Mouse (Mus musculus) G1E-ER4 (cell line): ENCODE data around the gene Tm4sf19. TPM values are rescaled to one million over a fixed set of nuclear protein-coding genes. Genes with fewer than 3 reads are reported as not detected.

Experiments used
- GATA1 ChIP-seq: IDR thresholded peaks from one replicate; pipeline ENCODE4 v1.8.0; 2012; ENCODE audit warnings: low read length, inconsistent platforms
- polyA plus RNA-seq: library from polyadenylated mRNA; stranded (reverse); fragments of >175 nt; gene quantifications from 2 replicates; pipeline ENCODE4 v1.2.3, GENCODE M21; 2012

The Tm4sf19 gene
- not detected in 2 replicates for polyA plus RNA-seq

GRCm38 (mm10) chr16:32400267-32400666 lies at the start of gene Tm4sf19:
Gene Tm4sf19 (plus strand): TSS chr16:32400506.
- TF ChIP-seq GATA1: no peak

DNA sequence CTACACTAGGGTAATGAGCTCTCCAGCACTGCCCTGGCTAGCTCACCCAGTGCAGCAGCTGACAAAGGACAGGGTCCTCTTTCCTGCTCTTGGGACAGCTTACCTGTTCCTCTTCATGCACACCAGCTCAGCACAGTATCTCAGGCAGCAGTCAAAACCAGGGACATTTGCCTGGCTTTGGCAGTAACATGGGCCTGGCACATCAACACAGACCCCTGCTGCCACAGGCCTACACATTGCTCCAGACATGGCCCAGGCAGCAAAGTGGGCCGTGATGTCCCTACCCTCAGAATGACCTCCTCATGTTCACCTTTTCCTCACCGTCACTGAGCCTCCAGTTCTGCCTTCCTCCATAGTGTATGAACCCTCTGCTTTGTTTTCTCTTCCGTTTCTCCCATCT lies 49.5 kb upstream of the Tm4sf19 start:
- no peak for TF ChIP-seq GATA1

GRCm38 (mm10) chr16:32363530-32363929 lies 36.8 kb upstream of the Tm4sf19 start:
- TF ChIP-seq GATA1: no peak

DNA sequence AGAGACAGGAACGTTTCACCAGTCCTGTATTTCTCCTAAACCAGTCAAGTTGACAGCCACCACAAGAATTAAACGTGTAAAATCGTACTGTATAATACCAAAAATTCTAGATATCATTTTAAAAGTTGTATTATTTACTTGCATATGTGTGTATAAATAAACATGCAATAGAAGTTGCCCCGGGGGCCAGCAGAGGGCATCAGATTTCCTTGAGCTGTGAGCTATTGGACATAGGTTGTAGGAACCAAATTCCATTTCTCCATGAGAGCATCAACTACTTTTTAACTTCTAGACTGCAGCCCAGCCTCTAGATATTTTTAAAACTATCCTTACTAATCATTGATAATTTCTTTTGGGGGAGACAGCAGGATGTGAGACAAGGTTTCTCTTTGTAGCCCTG lies 29.0 kb upstream of the Tm4sf19 start:
- TF ChIP-seq GATA1: no peak

DNA sequence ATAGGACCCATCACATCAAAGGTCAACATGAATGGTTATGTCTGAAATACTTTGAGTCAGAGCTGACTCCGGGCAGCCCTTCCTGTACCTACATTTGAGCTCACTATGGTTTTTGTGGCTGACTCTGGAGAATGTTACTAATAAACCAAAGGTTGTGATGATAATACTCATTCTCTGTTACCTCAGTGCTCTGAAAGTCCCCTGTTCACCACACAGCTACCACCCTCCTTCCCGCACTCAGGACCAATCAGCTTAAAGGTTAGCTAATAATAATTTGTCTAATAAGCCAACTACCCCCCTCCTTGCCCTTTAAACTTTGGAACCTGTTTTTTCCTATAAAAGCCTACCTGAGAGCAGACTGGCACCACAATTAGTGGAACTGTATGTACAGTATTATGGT lies 20.7 kb upstream of the Tm4sf19 start:
- TF ChIP-seq GATA1: no peak

- TF ChIP-seq GATA1: no peak
Measured at GRCm38 (mm10) chr16:32382901-32383300, 17.4 kb upstream of the Tm4sf19 start.

DNA sequence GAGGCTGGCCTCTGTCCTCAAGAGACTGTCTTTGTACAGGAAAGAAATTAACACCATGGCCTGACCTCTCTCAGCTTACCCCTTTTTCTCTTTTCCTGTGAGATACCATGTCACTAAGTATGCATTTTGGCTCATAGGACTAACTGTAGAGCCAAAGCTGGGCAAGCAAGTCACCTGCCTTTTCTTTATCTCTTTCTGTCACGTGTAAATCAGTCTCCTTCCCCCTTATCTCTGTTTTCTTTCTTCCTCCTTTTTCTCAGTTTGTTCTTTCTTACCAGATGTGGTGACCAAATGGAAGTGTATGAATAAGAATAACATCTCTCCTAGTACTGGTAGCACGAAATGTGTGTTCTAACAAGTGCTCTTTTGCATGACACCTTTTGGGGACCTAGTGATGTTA lies 15.4 kb upstream of the Tm4sf19 start:
- TF ChIP-seq GATA1: no peak

DNA sequence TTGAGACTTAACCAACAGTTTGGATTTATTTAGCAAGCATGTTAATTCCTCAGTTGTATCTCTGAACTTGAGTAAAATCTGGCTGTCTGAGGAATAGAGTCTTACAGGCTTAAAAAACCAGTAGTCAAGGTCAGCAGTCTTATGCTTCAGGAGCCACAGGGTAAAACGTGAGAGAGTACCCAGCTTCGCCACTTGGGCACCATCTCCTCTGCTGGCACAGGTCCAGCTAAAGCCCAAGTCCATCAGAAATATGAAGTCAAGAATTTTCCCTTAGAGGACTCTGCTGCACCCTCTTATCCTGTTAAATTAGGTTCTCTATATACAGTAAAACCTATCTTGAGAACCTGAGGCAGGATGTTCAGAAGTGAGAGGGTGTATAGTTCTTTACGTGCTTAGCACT lies 13.5 kb upstream of the Tm4sf19 start:
- TF ChIP-seq GATA1: no peak

DNA sequence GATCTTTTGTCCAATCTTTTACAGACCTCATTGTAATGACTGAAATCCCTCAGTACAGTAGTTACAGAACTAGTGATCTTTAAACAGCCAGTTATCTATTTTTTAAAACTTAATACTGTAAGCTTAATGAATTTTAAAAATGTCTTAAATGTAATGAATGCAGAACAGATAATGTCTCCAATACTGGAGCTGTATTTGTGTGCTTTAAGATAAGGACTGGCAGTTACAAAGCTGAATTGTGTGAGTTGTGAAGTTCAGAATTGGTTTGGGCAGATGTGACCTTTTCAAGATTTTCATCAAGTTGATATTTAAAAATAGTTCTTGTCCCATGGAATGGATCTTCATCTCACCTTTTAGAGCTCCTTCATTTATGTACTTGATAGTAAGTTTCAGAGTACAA lies 11.3 kb upstream of the Tm4sf19 start:
- TF ChIP-seq GATA1: no peak

GRCm38 (mm10) chr16:32389841-32390240 lies 10.5 kb upstream of the Tm4sf19 start:
- no peak for TF ChIP-seq GATA1

DNA sequence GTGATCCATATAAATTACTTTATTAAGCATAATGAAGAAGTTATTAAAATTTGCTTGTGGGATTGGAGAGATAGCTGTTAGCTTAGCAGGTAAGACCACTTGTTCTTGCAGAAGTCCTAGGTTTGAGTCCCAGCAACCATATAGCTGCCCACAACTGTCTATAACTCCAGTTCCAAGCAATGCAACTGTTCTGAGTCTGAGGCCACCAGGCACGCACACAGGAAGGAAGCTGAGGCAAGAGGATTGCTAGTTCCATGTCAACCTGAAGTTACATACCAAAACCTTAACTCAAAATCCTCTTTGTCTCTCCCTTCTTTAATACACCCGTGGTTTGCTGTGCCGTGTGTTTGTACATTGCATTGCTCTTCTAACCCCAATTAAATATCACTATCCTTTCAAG lies 9.4 kb upstream of the Tm4sf19 start:
- no peak for TF ChIP-seq GATA1

GRCm38 (mm10) chr16:32395679-32396540 lies 4.4 kb upstream of the Tm4sf19 start:
- TF ChIP-seq GATA1: no peak

GRCm38 (mm10) chr16:32396541-32396835 lies 3.8 kb upstream of the Tm4sf19 start:
- no peak for TF ChIP-seq GATA1

DNA sequence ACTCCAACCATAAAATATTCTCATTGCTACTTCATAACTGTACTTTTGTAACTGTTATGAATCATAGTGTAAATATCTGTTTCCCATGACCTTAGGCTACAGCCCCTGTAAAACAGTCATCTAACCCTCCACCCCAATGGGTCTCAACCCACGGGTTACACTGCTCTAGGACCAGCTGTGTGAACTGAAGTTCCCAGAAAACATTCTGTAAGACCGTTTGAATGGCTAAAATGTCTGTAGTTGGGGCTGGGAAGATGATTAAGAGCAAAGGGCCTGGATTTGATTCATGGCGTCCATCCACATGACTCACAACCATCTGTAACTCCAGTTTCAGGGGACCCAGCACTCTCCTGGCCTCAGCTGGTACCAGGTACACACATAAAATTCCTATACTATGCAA lies 2.1 kb upstream of the Tm4sf19 start:
- TF ChIP-seq GATA1: no peak

DNA sequence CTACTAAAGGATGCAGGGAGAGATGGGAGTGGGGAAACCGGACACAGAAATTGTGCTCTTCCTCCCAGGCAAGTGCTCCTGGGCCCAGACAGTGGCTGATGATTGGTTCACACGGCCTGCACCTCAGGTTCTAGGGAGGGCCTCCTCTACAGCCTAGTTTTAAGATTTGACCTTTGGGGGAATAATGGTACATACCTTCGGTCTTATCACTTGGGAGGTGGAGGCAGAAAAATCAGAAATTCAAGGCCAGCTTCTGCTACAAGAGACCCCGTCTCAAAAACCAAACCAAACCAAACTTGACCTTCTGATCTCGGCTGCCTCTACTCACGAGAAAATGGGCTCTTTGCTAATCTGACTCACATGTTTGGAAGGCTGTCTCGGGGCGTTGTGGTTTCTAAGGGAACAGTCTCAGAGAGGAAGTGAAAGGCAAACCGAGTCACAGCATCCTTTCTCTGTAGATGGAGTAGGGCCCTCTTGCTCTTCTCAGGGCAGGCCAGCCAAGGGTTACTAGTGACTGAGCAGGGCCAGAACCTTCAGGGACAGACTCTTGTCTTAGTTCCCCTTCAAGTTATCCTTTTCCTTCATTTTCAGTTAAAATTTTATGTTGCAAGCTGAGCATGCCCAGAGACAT lies 1.1 kb downstream of the Tm4sf19 start:
- TF ChIP-seq GATA1: no peak

DNA sequence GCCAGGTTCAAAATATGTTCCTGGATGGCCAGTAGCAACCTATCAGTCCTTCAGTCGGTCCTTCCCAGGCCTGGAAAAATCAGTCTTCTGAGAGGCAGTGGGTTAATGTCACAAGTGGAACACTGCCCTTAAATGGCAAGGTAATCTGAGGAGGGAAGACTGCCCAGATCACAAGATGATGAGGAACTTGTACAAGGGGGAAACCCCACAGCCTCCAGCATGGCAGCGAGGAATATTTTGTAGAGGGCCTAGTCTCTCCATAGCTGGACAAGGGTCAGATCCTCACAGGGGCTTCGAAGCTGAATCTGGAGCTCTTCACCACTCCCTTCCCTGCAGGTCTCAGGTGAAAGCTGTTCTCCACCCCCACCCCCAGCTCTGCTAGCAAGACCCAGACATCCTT lies 2.5 kb downstream of the Tm4sf19 start:
- TF ChIP-seq GATA1: no peak

DNA sequence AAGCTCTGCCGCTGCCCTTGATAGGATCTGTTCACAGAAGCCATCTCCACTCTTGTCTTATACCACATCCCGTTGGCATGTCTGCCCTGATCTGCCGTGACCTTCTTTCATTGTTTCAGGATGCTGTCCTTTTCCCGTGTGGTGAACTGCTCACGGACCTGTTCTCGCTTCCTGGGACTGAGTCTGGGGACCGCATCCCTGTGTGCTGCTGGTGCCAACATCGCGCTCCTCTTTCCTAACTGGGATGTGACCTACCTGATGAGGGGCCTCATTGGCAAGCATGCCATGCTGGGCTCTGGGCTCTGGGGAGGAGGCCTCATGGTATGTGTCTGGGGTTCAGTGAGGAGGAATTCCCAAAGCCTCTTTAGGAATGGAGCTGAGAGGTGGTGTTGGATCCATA lies 5.4 kb downstream of the Tm4sf19 start:
- TF ChIP-seq GATA1: no peak

DNA sequence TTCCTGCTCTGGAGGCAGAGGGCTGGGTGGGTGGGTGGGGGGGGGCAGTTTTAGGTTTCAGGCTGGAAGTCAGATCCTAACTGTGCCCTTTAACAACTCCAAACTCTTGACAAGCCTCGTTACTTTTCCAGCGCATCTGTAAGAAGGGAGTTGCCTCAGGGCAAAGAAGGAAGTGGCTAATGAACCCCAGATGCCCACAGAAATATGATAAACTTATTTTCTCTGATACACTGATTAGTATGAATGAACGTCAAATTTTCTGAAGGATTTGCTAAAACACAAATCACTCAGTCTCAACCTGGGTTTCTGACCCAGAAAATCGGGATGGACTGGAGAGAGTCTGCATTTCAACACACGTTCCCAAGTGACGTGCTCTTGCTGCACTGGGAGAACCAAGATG lies 6.4 kb downstream of the Tm4sf19 start:
- TF ChIP-seq GATA1: no peak
